Mouse (Mus musculus): ENCODE measurements around the gene Atg14. TPM values are rescaled to one million over a fixed set of nuclear protein-coding genes. Genes with fewer than 3 reads are reported as not detected.

Gene Atg14
- polyA plus RNA-seq, 1 experiment, result 14.2 TPM

DNA sequence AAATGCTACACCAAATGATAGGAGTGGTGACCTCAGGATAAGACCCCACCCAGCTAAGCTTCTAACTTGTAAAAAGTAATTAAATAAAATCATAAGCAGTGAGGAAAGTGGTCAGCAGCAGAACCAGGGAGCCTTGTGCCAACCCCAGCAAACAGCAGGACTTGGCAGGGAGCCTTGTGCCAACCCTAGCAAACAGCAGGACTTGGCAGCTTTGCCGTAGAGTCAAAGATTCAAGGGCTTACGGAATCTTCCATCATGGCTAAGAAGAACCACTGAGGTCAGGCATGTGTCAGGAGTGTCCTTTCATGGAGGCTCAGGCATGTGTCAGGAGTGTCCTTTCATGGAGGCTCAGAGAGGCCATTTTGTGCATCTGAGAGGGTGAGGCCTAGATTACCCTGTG, 7.6 kb upstream of the Atg14 start:
- no peak for TF ChIP-seq CTCF (IDR thresholded peaks at IDR 0.05; ENCODE audit: extremely low read depth, insufficient read depth, low read length)
- no peak for TF ChIP-seq POLR2A (IDR thresholded peaks at IDR 0.05; ENCODE audit: extremely low read depth, insufficient read depth, low read length)
- no peaks in the 10 kb centered on the region for H3K4me1 ChIP-seq (ENCODE audit: control insufficient read depth, insufficient read depth, low read length)
- H3K4me3 ChIP-seq (ENCODE audit: insufficient read depth, low read length), result no peak overlapping the region
- no peak overlapping the region for H3K27ac ChIP-seq (ENCODE audit: insufficient read depth, low read length)

DNA sequence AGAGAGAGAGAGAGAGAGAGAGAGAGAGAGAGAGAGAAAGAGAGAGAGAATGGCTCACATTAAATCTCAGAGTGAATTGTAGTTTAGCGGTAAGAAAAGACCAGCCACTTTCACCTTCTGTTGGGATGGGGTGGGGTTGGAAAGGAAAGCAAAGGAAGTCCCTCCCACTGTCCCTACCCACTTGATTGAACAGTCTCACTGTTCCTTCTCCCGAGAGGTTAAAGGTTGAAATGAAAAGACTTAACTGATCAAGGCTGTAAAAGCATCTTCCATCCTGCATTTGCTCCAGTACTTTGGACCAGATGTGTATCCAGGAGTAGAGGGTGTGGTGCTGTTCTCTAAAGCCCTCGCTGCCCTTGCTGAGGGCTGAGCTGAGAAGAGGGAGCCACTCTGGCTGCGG, 6.2 kb upstream of the Atg14 start:
- no peak overlapping the region for H3K4me3 ChIP-seq (ENCODE audit: insufficient read depth, low read length)
- H3K27ac ChIP-seq (ENCODE audit: insufficient read depth, low read length), result no peak overlapping the region
- no peak for TF ChIP-seq CTCF (IDR thresholded peaks at IDR 0.05; ENCODE audit: extremely low read depth, insufficient read depth, low read length)
- no peak for TF ChIP-seq POLR2A (IDR thresholded peaks at IDR 0.05; ENCODE audit: extremely low read depth, insufficient read depth, low read length)
- H3K4me1 ChIP-seq (ENCODE audit: control insufficient read depth, insufficient read depth, low read length), result no peaks in the 10 kb centered on the region

DNA sequence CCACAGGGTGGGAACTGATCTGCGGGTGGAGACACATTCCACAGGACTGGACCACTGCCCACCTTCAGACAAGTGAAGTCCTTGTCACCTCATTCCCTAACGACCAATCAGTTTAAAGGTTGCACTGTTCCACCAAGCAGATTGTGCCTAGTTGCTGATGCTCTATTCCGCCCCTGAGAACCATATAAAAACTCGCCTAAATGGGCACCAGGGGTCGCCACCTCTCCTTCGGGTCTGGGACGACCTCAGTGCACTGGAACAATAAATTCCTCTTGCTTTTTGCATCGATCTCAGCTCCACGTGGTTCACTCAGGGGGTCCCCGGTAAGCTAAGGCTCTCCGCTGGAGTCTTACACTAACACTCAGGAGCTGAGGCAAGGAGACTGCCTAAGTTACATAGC, 4.3 kb upstream of the Atg14 start:
- Histone ChIP-seq H3K4me3 (ENCODE audit: insufficient read depth, low read length) (no peak overlapping the region), H3K4me1 (ENCODE audit: control insufficient read depth, insufficient read depth, low read length) (no peaks in the 10 kb centered on the region), H3K27ac (ENCODE audit: insufficient read depth, low read length) (no peak overlapping the region)
- TF ChIP-seq CTCF (IDR thresholded peaks at IDR 0.05; ENCODE audit: extremely low read depth, insufficient read depth, low read length), result no peak
- TF ChIP-seq POLR2A (IDR thresholded peaks at IDR 0.05; ENCODE audit: extremely low read depth, insufficient read depth, low read length), result no peak

DNA sequence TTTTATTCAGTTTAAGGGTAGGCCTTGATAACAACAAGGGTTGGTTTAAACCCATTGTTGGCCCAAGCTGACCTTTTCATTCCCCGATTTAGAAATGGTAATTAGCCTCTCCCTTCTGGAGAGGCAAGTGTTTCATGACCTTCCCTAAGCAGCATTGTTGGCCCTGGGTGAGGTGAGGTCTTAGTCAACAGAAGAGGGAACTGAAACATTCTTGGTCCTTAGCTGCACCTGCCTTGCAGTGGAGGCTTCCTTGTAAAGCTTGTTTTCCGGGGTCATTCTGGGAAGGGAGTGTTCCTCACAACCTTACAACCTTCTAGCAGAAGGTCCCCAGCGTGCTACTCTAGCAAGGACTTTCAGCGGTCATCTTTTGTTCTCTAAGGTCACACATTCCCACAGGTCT, 2.3 kb upstream of the Atg14 start:
- Histone ChIP-seq H3K27ac (ENCODE audit: insufficient read depth, low read length) (no peak overlapping the region), H3K4me3 (ENCODE audit: insufficient read depth, low read length) (no peak overlapping the region), H3K4me1 (ENCODE audit: control insufficient read depth, insufficient read depth, low read length) (no peaks in the 10 kb centered on the region)
- no peak for TF ChIP-seq POLR2A (IDR thresholded peaks at IDR 0.05; ENCODE audit: extremely low read depth, insufficient read depth, low read length)
- no peak for TF ChIP-seq CTCF (IDR thresholded peaks at IDR 0.05; ENCODE audit: extremely low read depth, insufficient read depth, low read length)

DNA sequence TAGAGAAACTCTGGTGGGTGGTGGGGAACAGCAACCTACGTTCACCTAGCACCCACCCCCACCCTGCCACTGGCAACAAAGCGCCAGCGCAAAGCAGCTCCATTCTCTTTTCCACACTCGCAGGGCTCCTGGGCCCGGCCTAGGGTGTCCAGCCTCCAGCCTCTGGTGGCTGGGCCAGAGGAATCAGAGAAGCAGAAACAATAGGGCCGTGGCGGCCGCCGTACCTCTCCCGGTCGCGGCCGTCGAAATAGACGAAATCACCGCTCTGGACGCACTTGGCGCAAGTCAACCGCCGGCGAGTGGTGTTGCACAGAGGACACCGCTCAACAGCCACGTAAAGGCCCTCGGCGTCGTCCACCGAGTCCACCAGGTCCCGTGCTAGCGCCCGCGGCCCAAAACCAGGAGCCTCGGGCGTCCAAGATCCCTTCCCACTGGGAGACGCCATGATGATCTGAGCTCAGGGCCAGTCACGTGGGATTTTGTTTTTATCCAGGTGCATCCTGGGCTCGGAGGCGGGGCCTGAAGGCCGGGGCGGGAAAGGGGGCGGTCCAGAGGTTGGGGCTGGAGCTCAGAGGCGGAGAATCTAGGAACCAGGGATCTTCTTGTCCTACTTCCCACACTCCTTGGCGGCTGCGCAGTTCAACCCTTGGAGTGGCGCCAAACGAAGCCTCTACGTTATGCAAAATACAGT, 2.3 kb downstream of the Atg14 start:
- peak overlapping the region; percentile 45; the same call in 1 of the 2 replicates for H3K27ac ChIP-seq (ENCODE audit: insufficient read depth, low read length)
- H3K4me1 ChIP-seq (ENCODE audit: control insufficient read depth, insufficient read depth, low read length), result peaks cover 4% of the 10 kb centered on the region; the same call in 1 of the 2 replicates
- TF ChIP-seq POLR2A (IDR thresholded peaks at IDR 0.05; ENCODE audit: extremely low read depth, insufficient read depth, low read length) (peak; percentile 69; the same call in 1 of the 2 replicates), CTCF (IDR thresholded peaks at IDR 0.05; ENCODE audit: extremely low read depth, insufficient read depth, low read length) (no peak)
- peak overlapping the region; percentile 88 for H3K4me3 ChIP-seq (ENCODE audit: insufficient read depth, low read length)

DNA sequence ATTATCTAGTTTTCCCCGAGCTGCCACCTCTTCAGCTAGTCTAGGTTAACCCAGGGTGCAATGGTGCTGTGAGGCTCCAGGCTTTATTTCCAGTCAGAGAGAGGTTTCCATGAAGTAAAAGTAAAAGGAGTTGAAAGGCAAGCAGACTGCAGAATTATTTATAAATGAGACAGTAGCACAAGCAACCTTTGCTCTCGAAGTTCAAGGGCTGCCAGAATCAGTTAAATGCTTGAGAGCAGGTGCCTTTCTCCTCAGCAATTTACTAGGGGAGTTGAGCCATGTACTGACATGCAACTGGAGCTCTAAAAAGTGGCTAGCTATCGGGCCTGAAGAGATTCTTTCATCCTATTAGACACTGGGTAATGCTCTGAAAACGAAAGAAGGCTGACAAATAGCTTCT, 7.3 kb downstream of the Atg14 start:
- H3K4me3 ChIP-seq (ENCODE audit: insufficient read depth, low read length), result no peak overlapping the region
- peaks cover 4% of the 10 kb centered on the region; the same call in 1 of the 2 replicates for H3K4me1 ChIP-seq (ENCODE audit: control insufficient read depth, insufficient read depth, low read length)
- H3K27ac ChIP-seq (ENCODE audit: insufficient read depth, low read length), result no peak overlapping the region
- TF ChIP-seq CTCF (IDR thresholded peaks at IDR 0.05; ENCODE audit: extremely low read depth, insufficient read depth, low read length) (no peak), POLR2A (IDR thresholded peaks at IDR 0.05; ENCODE audit: extremely low read depth, insufficient read depth, low read length) (no peak)

DNA sequence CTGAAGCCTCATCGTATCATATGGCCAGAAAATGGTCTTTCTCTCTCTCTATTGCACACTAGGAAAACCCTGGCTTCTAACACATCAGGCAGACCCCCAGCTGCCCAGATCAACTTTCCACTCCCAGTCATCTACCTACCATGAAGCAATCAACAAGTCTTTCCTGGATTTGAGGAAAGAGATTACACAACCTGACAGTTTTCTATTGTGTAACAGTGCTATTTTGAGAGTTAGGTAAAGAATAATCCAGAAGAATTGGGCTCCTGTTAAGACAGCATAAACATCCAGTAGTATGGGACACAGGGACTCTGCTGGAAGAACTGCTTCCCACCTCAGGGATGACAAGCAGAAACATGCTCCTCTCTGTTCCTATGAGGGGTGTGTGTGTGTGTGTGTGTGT, 7.9 kb downstream of the Atg14 start:
- no peak overlapping the region for H3K27ac ChIP-seq (ENCODE audit: insufficient read depth, low read length)
- no peak overlapping the region for H3K4me3 ChIP-seq (ENCODE audit: insufficient read depth, low read length)
- H3K4me1 ChIP-seq (ENCODE audit: control insufficient read depth, insufficient read depth, low read length), result peaks cover 3% of the 10 kb centered on the region; the same call in 1 of the 2 replicates
- TF ChIP-seq POLR2A (IDR thresholded peaks at IDR 0.05; ENCODE audit: extremely low read depth, insufficient read depth, low read length), result no peak
- TF ChIP-seq CTCF (IDR thresholded peaks at IDR 0.05; ENCODE audit: extremely low read depth, insufficient read depth, low read length), result no peak

DNA sequence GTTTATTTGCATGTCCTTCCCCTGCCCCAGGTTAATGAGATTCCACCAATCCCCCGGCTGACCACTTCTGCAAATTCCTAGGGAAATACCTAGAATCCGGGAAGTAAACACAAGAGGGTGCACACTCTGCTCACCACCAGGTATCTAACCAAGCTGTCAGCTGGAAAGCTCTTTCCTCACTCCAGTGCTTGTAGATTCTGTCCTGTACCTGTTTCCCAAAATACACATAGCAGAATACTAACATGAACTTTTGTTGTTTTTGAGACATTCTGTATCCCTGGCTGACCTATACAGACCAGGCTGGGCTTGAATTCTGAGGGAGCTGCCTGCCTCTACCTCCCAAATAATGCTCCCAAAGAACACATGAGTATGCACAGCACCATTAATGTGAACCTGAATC, 9.7 kb downstream of the Atg14 start:
- H3K4me3 ChIP-seq (ENCODE audit: insufficient read depth, low read length), result no peak overlapping the region
- no peak overlapping the region for H3K27ac ChIP-seq (ENCODE audit: insufficient read depth, low read length)
- H3K4me1 ChIP-seq (ENCODE audit: control insufficient read depth, insufficient read depth, low read length), result no peaks in the 10 kb centered on the region
- TF ChIP-seq POLR2A (IDR thresholded peaks at IDR 0.05; ENCODE audit: extremely low read depth, insufficient read depth, low read length), result no peak
- no peak for TF ChIP-seq CTCF (IDR thresholded peaks at IDR 0.05; ENCODE audit: extremely low read depth, insufficient read depth, low read length)

DNA sequence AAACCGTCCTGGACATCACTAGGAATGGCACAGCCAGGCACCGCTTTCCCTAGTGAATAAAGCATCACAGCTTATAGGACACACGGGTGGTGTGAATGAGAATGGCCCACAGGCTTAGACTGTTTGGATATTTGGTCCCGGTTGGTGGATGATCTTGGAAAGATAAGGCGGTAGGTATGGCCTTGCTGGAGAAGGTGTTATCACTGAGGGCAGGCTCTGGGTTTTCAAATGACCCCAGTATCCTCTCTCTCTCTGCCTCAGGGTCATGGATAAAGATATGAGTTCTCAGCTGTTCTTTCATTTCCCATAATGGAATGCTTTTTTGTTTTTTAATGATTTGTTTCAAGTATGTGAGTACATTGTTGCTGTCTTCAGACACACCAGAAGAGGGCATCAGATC, 15.2 kb downstream of the Atg14 start:
- H3K4me1 ChIP-seq (ENCODE audit: control insufficient read depth, insufficient read depth, low read length), result no peaks in the 10 kb centered on the region
- no peak overlapping the region for H3K27ac ChIP-seq (ENCODE audit: insufficient read depth, low read length)
- no peak overlapping the region for H3K4me3 ChIP-seq (ENCODE audit: insufficient read depth, low read length)
- TF ChIP-seq POLR2A (IDR thresholded peaks at IDR 0.05; ENCODE audit: extremely low read depth, insufficient read depth, low read length) (no peak), CTCF (IDR thresholded peaks at IDR 0.05; ENCODE audit: extremely low read depth, insufficient read depth, low read length) (no peak)

DNA sequence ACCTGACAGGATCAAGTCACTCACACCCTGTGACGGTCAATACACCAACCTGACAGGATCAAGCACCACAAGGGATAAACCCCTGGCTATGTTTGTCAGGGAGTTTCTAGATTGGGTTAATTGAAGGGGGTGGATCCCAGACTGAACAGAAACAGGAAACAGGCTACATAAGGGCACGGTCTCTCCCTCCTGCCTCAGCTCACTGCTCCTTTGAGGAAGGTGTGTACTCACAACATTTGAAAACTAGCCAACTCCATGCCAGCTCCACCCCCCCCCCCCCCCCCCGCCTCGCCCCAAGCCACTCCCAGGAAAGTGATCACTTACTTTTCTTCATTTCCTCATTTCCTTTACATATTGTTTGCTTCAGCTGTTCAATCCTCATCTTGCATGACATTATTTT, 16.2 kb downstream of the Atg14 start:
- no peaks in the 10 kb centered on the region for H3K4me1 ChIP-seq (ENCODE audit: control insufficient read depth, insufficient read depth, low read length)
- H3K4me3 ChIP-seq (ENCODE audit: insufficient read depth, low read length), result no peak overlapping the region
- no peak overlapping the region for H3K27ac ChIP-seq (ENCODE audit: insufficient read depth, low read length)
- TF ChIP-seq CTCF (IDR thresholded peaks at IDR 0.05; ENCODE audit: extremely low read depth, insufficient read depth, low read length) (no peak), POLR2A (IDR thresholded peaks at IDR 0.05; ENCODE audit: extremely low read depth, insufficient read depth, low read length) (no peak)

All from cortical plate, adult 2 months (tissue).